Mouse (Mus musculus) ZHBTc4 (cell line): ENCODE measurements around the gene Ptpn18.
"Not testable (repeated sequence)": the region's sequence is repeated elsewhere in the genome, so short reads cannot be mapped to it uniquely, and the experiment has no call there.

Experiments
- DNase-seq: peaks from one replicate; pipeline ENCODE4 v3.0.0-alpha.2; 2011; ENCODE audit warnings: low read depth, low spot score

The Ptpn18 gene

GRCm38 (mm10) chr1:34459284-34460060, at the start of gene Ptpn18:
TSS of gene Ptpn18 (plus strand) at chr1:34459762.
- DNase-seq = peak; percentile 96

GRCm38 (mm10) chr1:34428466-34428865, 31.1 kb upstream of the Ptpn18 start:
- no peak for DNase-seq

GRCm38 (mm10) chr1:34429281-34429680, 30.3 kb upstream of the Ptpn18 start:
- no peak for DNase-seq

- no peak for DNase-seq
Measured at GRCm38 (mm10) chr1:34430981-34431380, 28.6 kb upstream of the Ptpn18 start.

- no peak for DNase-seq
Measured at GRCm38 (mm10) chr1:34431431-34431830, 28.1 kb upstream of the Ptpn18 start.

- DNase-seq = peak; percentile 59
Measured at GRCm38 (mm10) chr1:34432411-34432775, 27.2 kb upstream of the Ptpn18 start.

- peak; percentile 78 for DNase-seq
Measured at GRCm38 (mm10) chr1:34432776-34433481, 26.6 kb upstream of the Ptpn18 start.

GRCm38 (mm10) chr1:34433891-34434521, 25.6 kb upstream of the Ptpn18 start:
- DNase-seq = peak; percentile 82

GRCm38 (mm10) chr1:34434660-34435160, 24.9 kb upstream of the Ptpn18 start:
- DNase-seq = peak; percentile 89

GRCm38 (mm10) chr1:34435371-34436120, 24.0 kb upstream of the Ptpn18 start:
- no peak for DNase-seq

GRCm38 (mm10) chr1:34436374-34436773, 23.2 kb upstream of the Ptpn18 start:
- DNase-seq = no peak

GRCm38 (mm10) chr1:34437366-34437765, 22.2 kb upstream of the Ptpn18 start:
- not testable (repeated sequence) for DNase-seq

- DNase-seq = no peak
Measured at GRCm38 (mm10) chr1:34438381-34439051, 21.0 kb upstream of the Ptpn18 start.

GRCm38 (mm10) chr1:34439215-34439960, 20.2 kb upstream of the Ptpn18 start, which contains the start of the genes Ccdc115 and Imp4:
TSS of gene Ccdc115 (minus strand) at chr1:34439672.
TSS of gene Imp4 (plus strand) at chr1:34439851.
- peak; percentile 99 for DNase-seq

- peak; percentile 39 for DNase-seq
Measured at GRCm38 (mm10) chr1:34439961-34440630, 19.5 kb upstream of the Ptpn18 start.

GRCm38 (mm10) chr1:34443124-34443523, 16.4 kb upstream of the Ptpn18 start:
- DNase-seq = no peak

GRCm38 (mm10) chr1:34458431-34458830, 1.1 kb upstream of the Ptpn18 start:
- DNase-seq = peak; percentile 66

- no peak for DNase-seq
Measured at GRCm38 (mm10) chr1:34460061-34460441, 489 bp downstream of the Ptpn18 start.

GRCm38 (mm10) chr1:34462766-34463165, 3.2 kb downstream of the Ptpn18 start:
- DNase-seq = peak; percentile 89
